Comparison of ENCODE assay signal across 10 mouse cellular contexts in the genomic region with DNA sequence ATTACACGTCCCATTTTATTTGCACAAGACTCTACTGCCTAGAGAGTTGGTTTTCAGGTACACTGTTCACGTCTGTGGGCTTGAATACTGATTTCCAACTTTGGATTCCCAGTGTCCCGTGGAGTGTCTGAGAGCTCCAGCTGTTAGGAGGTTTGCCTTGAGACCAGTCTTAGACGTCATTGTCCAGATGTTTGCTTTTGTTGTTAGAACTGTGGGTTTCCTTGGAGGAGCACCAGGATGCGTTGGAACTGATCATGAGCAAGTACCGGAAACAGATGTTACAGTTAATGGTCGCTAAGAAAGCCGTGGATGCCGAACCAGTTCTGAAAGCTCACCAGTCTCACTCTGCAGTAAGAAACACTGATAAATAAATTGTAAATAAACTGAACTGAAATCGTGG. TPM values are rescaled to one million over a fixed set of nuclear protein-coding genes. Genes with fewer than 3 reads are reported as not detected.
DNase-seq lines count a peak whose midpoint lies in the region; ATAC-seq lines count a peak whose summit lies in the region.
"Had no signal": no experiment of that assay in that cellular context is flagged by ENCODE, and none has a peak within 500 bp of the region (broad histone marks: within the 10 kb centered on the region; RNA-seq: fewer than 3 reads in every experiment).

No protein-coding gene starts in this region.

- no peak for ATAC-seq in hindbrain, embryonic 14.5 days (ENCODE audit: low FRiP score)
- no peak for ATAC-seq in hindbrain, embryonic 11.5 days (ENCODE audit: low FRiP score)
- no peak for ATAC-seq in midbrain, embryonic 15.5 days (replicated peaks)
- ATAC-seq in heart, embryonic 16.5 days (replicated peaks; ENCODE audit: extremely low read depth, insufficient read depth, low FRiP score), result no peak
- no peak for ATAC-seq in neural tube, embryonic 15.5 days (ENCODE audit: low FRiP score)
- no peak for ATAC-seq in cerebellum, adult (ENCODE audit: insufficient number of reproducible peaks, low FRiP score, low TSS enrichment)

- H3K9me3 ChIP-seq in hindbrain, embryonic 14.5 days (ENCODE audit: control insufficient read depth, low read length), result no peaks in the 10 kb centered on the region
- no peaks in the 10 kb centered on the region; the same call in 1 of the 2 replicates for H3K9me3 ChIP-seq in hindbrain, embryonic 11.5 days (ENCODE audit: control insufficient read depth, low read length)
- H3K9me3 ChIP-seq in midbrain, embryonic 10.5 days (replicated peaks), result peaks cover 16% of the 10 kb centered on the region; the same call in 1 of the 2 replicates
- H3K9me3 ChIP-seq in midbrain, embryonic 15.5 days, result no peaks in the 10 kb centered on the region
- 0 out of 2 replicates have a peak, but pooled peaks cover 2% of the 10 kb centered on the region for H3K9me3 ChIP-seq in heart, embryonic 16.5 days (replicated peaks; ENCODE audit: control insufficient read depth, low read length)
- H3K9me3 ChIP-seq in neural tube, embryonic 15.5 days (replicated peaks), result no peaks in the 10 kb centered on the region

- H3K9ac ChIP-seq in hindbrain, embryonic 14.5 days, result no peak overlapping the region
- H3K9ac ChIP-seq in hindbrain, embryonic 11.5 days (ENCODE audit: low read depth, low read length), result no peak overlapping the region
- H3K9ac ChIP-seq in midbrain, embryonic 15.5 days, result no peak overlapping the region
- H3K9ac ChIP-seq in heart, embryonic 16.5 days (ENCODE audit: low read length), result no peak overlapping the region
- H3K9ac ChIP-seq in neural tube, embryonic 15.5 days (replicated peaks), result no peak overlapping the region

- peak overlapping the region; percentile 58 for H3K4me2 ChIP-seq in hindbrain, embryonic 14.5 days (replicated peaks)
- no peak overlapping the region for H3K4me2 ChIP-seq in hindbrain, embryonic 11.5 days (replicated peaks; ENCODE audit: low read depth, low read length)
- no peak overlapping the region for H3K4me2 ChIP-seq in midbrain, embryonic 15.5 days
- peak overlapping the region; percentile 70; the same call in 1 of the 2 replicates for H3K4me2 ChIP-seq in heart, embryonic 16.5 days (ENCODE audit: low read depth, low read length)
- H3K4me2 ChIP-seq in neural tube, embryonic 15.5 days, result peak overlapping the region; percentile 62

- DNase-seq in hindbrain, embryonic 14.5 days (ENCODE audit: low spot score), result no peak
- DNase-seq in hindbrain, embryonic 11.5 days (ENCODE audit: low spot score), result no peak
- DNase-seq in midbrain, embryonic 10.5 days (ENCODE audit: low spot score), result no peak
- no peak for DNase-seq in kidney, postnatal 36 days
- DNase-seq: right cerebral cortex, postnatal 4 days; thymus, postnatal 25 days had no signal

- no peaks in the 10 kb centered on the region for H3K27me3 ChIP-seq in hindbrain, embryonic 14.5 days (ENCODE audit: control insufficient read depth, insufficient read depth, low read length)
- no peaks in the 10 kb centered on the region for H3K27me3 ChIP-seq in hindbrain, embryonic 11.5 days (ENCODE audit: control insufficient read depth, insufficient read depth, low read length)
- no peaks in the 10 kb centered on the region for H3K27me3 ChIP-seq in midbrain, embryonic 10.5 days (ENCODE audit: low read depth, poor library complexity, severe bottlenecking)
- no peaks in the 10 kb centered on the region for H3K27me3 ChIP-seq in midbrain, embryonic 15.5 days (replicated peaks)
- no peaks in the 10 kb centered on the region for H3K27me3 ChIP-seq in heart, embryonic 16.5 days (ENCODE audit: control insufficient read depth, insufficient read depth, low read length)
- no peaks in the 10 kb centered on the region for H3K27me3 ChIP-seq in neural tube, embryonic 15.5 days (replicated peaks)

- 81% methylated on average over 10 of the region's 10 CpGs for WGBS in hindbrain, embryonic 14.5 days
- WGBS in hindbrain, embryonic 11.5 days, result 80% methylated on average over 10 of the region's 10 CpGs
- 84% methylated on average over 10 of the region's 10 CpGs for WGBS in midbrain, embryonic 10.5 days
- WGBS in midbrain, embryonic 15.5 days, result 80% methylated on average over 10 of the region's 10 CpGs
- 72% methylated on average over 10 of the region's 10 CpGs for WGBS in heart, embryonic 16.5 days
- 67% methylated on average over 10 of the region's 10 CpGs for WGBS in neural tube, embryonic 15.5 days

- no peak overlapping the region; the same call in 1 of the 2 replicates for H3K4me3 ChIP-seq in hindbrain, embryonic 14.5 days (replicated peaks; ENCODE audit: low read length)
- H3K4me3 ChIP-seq in hindbrain, embryonic 11.5 days (ENCODE audit: low read depth, low read length), result no peak overlapping the region
- peak overlapping the region; percentile 86; the same call in 1 of the 2 replicates for H3K4me3 ChIP-seq in midbrain, embryonic 10.5 days
- no peak overlapping the region for H3K4me3 ChIP-seq in midbrain, embryonic 15.5 days
- H3K4me3 ChIP-seq in heart, embryonic 16.5 days (ENCODE audit: low read length), result no peak overlapping the region
- H3K4me3 ChIP-seq in neural tube, embryonic 15.5 days (replicated peaks), result no peak overlapping the region

- H3K4me1 ChIP-seq in hindbrain, embryonic 14.5 days (replicated peaks; ENCODE audit: control insufficient read depth, insufficient read depth, low read length), result peaks cover 12% of the 10 kb centered on the region
- 0 out of 2 replicates have a peak, but pooled peaks cover 2% of the 10 kb centered on the region for H3K4me1 ChIP-seq in hindbrain, embryonic 11.5 days (replicated peaks; ENCODE audit: control insufficient read depth, insufficient read depth, low read length)
- H3K4me1 ChIP-seq in midbrain, embryonic 10.5 days, result peaks cover 25% of the 10 kb centered on the region
- H3K4me1 ChIP-seq in midbrain, embryonic 15.5 days, result peaks cover 19% of the 10 kb centered on the region
- peaks cover 6% of the 10 kb centered on the region for H3K4me1 ChIP-seq in heart, embryonic 16.5 days (ENCODE audit: control insufficient read depth, insufficient read depth, low read length)
- peaks cover 19% of the 10 kb centered on the region for H3K4me1 ChIP-seq in neural tube, embryonic 15.5 days

- no peak overlapping the region for H3K27ac ChIP-seq in hindbrain, embryonic 14.5 days
- H3K27ac ChIP-seq in hindbrain, embryonic 11.5 days (ENCODE audit: low read depth, low read length), result no peak overlapping the region
- no peak overlapping the region for H3K27ac ChIP-seq in midbrain, embryonic 10.5 days (replicated peaks)
- no peak overlapping the region for H3K27ac ChIP-seq in midbrain, embryonic 15.5 days
- 0 out of 2 replicates have a peak overlapping the region, but pooled peaks have one; percentile 10 for H3K27ac ChIP-seq in heart, embryonic 16.5 days (ENCODE audit: low read length)
- 0 out of 2 replicates have a peak overlapping the region, but pooled peaks have one; percentile 94 for H3K27ac ChIP-seq in neural tube, embryonic 15.5 days (replicated peaks)

- peaks cover 48% of the 10 kb centered on the region for H3K36me3 ChIP-seq in hindbrain, embryonic 14.5 days (replicated peaks; ENCODE audit: control insufficient read depth, insufficient read depth)
- peaks cover 16% of the 10 kb centered on the region for H3K36me3 ChIP-seq in hindbrain, embryonic 11.5 days (ENCODE audit: control insufficient read depth, insufficient read depth, low read length)
- peaks cover 51% of the 10 kb centered on the region for H3K36me3 ChIP-seq in midbrain, embryonic 10.5 days
- H3K36me3 ChIP-seq in midbrain, embryonic 15.5 days (replicated peaks), result peaks cover 35% of the 10 kb centered on the region
- H3K36me3 ChIP-seq in heart, embryonic 16.5 days (ENCODE audit: control insufficient read depth, insufficient read depth), result peaks cover 28% of the 10 kb centered on the region
- peaks cover 38% of the 10 kb centered on the region for H3K36me3 ChIP-seq in neural tube, embryonic 15.5 days

RNA-seq across cellular contexts. Expression of a gene that starts 1.5 kb away (rescaled TPM):
- 67.0 TPM in 2 replicates for polyA plus RNA-seq in hindbrain, embryonic 14.5 days (2014; fragmentation: Nextera tagmentation; extraction: Ambion mirVana)
- polyA plus RNA-seq in hindbrain, embryonic 11.5 days (2014; fragmentation: Nextera tagmentation; extraction: Ambion mirVana), result 103 and 104 TPM in 2 replicates
- polyA plus RNA-seq in midbrain, embryonic 10.5 days (2016; fragmentation: Nextera tagmentation; extraction: Ambion mirVana), result 81.3 and 92.9 TPM in 2 replicates
- 57.0 and 59.2 TPM in 2 replicates for polyA plus RNA-seq in midbrain, embryonic 15.5 days (2015; fragmentation: Nextera tagmentation; extraction: Ambion mirVana)
- 63.6 and 83.8 TPM in 2 replicates for polyA plus RNA-seq in heart, embryonic 16.5 days (2015; fragmentation: Nextera tagmentation; extraction: Ambion mirVana)
- polyA plus RNA-seq in neural tube, embryonic 15.5 days (2015; fragmentation: Nextera tagmentation; extraction: Ambion mirVana), result 55.4 and 57.8 TPM in 2 replicates

RNA-seq across cellular contexts. Expression of a gene that starts 23.2 kb away (rescaled TPM):
- polyA plus RNA-seq in hindbrain, embryonic 14.5 days (2014; fragmentation: Nextera tagmentation; extraction: Ambion mirVana), result 416 and 429 TPM in 2 replicates
- polyA plus RNA-seq in hindbrain, embryonic 11.5 days (2014; fragmentation: Nextera tagmentation; extraction: Ambion mirVana), result 561 and 569 TPM in 2 replicates
- polyA plus RNA-seq in midbrain, embryonic 10.5 days (2016; fragmentation: Nextera tagmentation; extraction: Ambion mirVana), result 448 and 507 TPM in 2 replicates
- polyA plus RNA-seq in midbrain, embryonic 15.5 days (2015; fragmentation: Nextera tagmentation; extraction: Ambion mirVana), result 351 and 378 TPM in 2 replicates
- 271 and 302 TPM in 2 replicates for polyA plus RNA-seq in heart, embryonic 16.5 days (2015; fragmentation: Nextera tagmentation; extraction: Ambion mirVana)
- 294 and 309 TPM in 2 replicates for polyA plus RNA-seq in neural tube, embryonic 15.5 days (2015; fragmentation: Nextera tagmentation; extraction: Ambion mirVana)

RNA-seq across cellular contexts. Expression of a gene that starts 33.1 kb away (rescaled TPM):
- 0.07 and 0.09 TPM in 2 replicates for polyA plus RNA-seq in hindbrain, embryonic 14.5 days (2014; fragmentation: Nextera tagmentation; extraction: Ambion mirVana)
- not detected in 2 replicates for polyA plus RNA-seq in hindbrain, embryonic 11.5 days (2014; fragmentation: Nextera tagmentation; extraction: Ambion mirVana)
- 0.05 and 0.24 TPM in 2 replicates for polyA plus RNA-seq in midbrain, embryonic 10.5 days (2016; fragmentation: Nextera tagmentation; extraction: Ambion mirVana)
- 0.05 and 0.17 TPM in 2 replicates for polyA plus RNA-seq in midbrain, embryonic 15.5 days (2015; fragmentation: Nextera tagmentation; extraction: Ambion mirVana)
- 0.14 TPM in 1 of 2 replicates, not detected in the other for polyA plus RNA-seq in heart, embryonic 16.5 days (2015; fragmentation: Nextera tagmentation; extraction: Ambion mirVana)
- 0.06 and 0.15 TPM in 2 replicates for polyA plus RNA-seq in neural tube, embryonic 15.5 days (2015; fragmentation: Nextera tagmentation; extraction: Ambion mirVana)

Comparison
In these comparisons a context has a peak if more than half of its experiments do, and no peak if none do; other contexts are left out.
1. H3K4me2 ChIP-seq: peak in hindbrain, embryonic 14.5 days (single experiment), heart, embryonic 16.5 days (single experiment) and neural tube, embryonic 15.5 days (single experiment); none in hindbrain, embryonic 11.5 days (single experiment) and midbrain, embryonic 15.5 days (single experiment).
2. H3K27ac ChIP-seq: peak in heart, embryonic 16.5 days (single experiment) and neural tube, embryonic 15.5 days (single experiment); none in hindbrain, embryonic 14.5 days (single experiment), hindbrain, embryonic 11.5 days (single experiment), midbrain, embryonic 10.5 days (single experiment) and midbrain, embryonic 15.5 days (single experiment).